Comparison of ENCODE assay signal across 8 mouse cellular contexts in genomic region chr19:47402976-47403375, GRCm38 (mm10).
DNase-seq lines count a peak whose midpoint lies in the region; ATAC-seq and TF ChIP-seq lines count a peak whose summit lies in the region.

No protein-coding gene starts in this region.

- H3K36me3 ChIP-seq in kidney, postnatal 0 days (ENCODE audit: insufficient read depth, low read length) = no peaks in the 10 kb centered on the region
- H3K36me3 ChIP-seq in intestine, embryonic 16.5 days (ENCODE audit: control insufficient read depth, insufficient read depth, low read length) = no peaks in the 10 kb centered on the region
- no peaks in the 10 kb centered on the region for H3K36me3 ChIP-seq in midbrain, postnatal 0 days (ENCODE audit: insufficient read depth, low read length)

- H3K27ac ChIP-seq in kidney, postnatal 0 days = peak overlapping the region; percentile 14; the same call in 1 of the 2 replicates
- peak overlapping the region; percentile 96 for H3K27ac ChIP-seq in intestine, embryonic 16.5 days (ENCODE audit: low read length)
- H3K27ac ChIP-seq in midbrain, postnatal 0 days (ENCODE audit: low read depth, low read length) = no peak overlapping the region

- H3K4me1 ChIP-seq in kidney, postnatal 0 days (replicated peaks; ENCODE audit: insufficient read depth, low read length) = peaks cover 23% of the 10 kb centered on the region
- H3K4me1 ChIP-seq in intestine, embryonic 16.5 days (ENCODE audit: control insufficient read depth, insufficient read depth, low read length) = peaks cover 56% of the 10 kb centered on the region
- H3K4me1 ChIP-seq in midbrain, postnatal 0 days (ENCODE audit: insufficient read depth, low read length) = no peaks in the 10 kb centered on the region

- no peak overlapping the region for H3K4me3 ChIP-seq in kidney, postnatal 0 days (replicated peaks; ENCODE audit: low read depth, low read length)
- H3K4me3 ChIP-seq in intestine, embryonic 16.5 days (ENCODE audit: low read length) = no peak overlapping the region
- H3K4me3 ChIP-seq in midbrain, postnatal 0 days (ENCODE audit: low read depth, low read length) = no peak overlapping the region

- no peak overlapping the region for H3K4me2 ChIP-seq in kidney, postnatal 0 days (ENCODE audit: low read length)
- peak overlapping the region; percentile 36 for H3K4me2 ChIP-seq in intestine, embryonic 16.5 days (ENCODE audit: low read depth, low read length)
- no peak overlapping the region for H3K4me2 ChIP-seq in midbrain, postnatal 0 days (ENCODE audit: low read depth, low read length, poor library complexity, severe bottlenecking)

- no peaks in the 10 kb centered on the region for H3K9me3 ChIP-seq in kidney, postnatal 0 days (replicated peaks; ENCODE audit: low read length)
- no peaks in the 10 kb centered on the region for H3K9me3 ChIP-seq in intestine, embryonic 16.5 days (ENCODE audit: control insufficient read depth, low read length)
- no peaks in the 10 kb centered on the region for H3K9me3 ChIP-seq in midbrain, postnatal 0 days (ENCODE audit: low read length)

- peak; percentile 78 for DNase-seq in kidney, postnatal 0 days (ENCODE audit: low spot score)
- no peak for DNase-seq in kidney, postnatal 14 days
- peak; percentile 49 for DNase-seq in fibroblast of lung, adult 2 months (ENCODE audit: low read depth)
- DNase-seq in cerebellum, adult 9-10 months = no peak
- no peak for DNase-seq in left cerebral cortex, adult 9 months (ENCODE audit: low spot score in 2 of 2)
- no peak for DNase-seq in midbrain, postnatal 0 days (ENCODE audit: low spot score)

- no peak overlapping the region for H3K9ac ChIP-seq in kidney, postnatal 0 days (ENCODE audit: low read depth, low read length)
- peak overlapping the region; percentile 44; the same call in 1 of the 2 replicates for H3K9ac ChIP-seq in intestine, embryonic 16.5 days (ENCODE audit: low read depth, low read length)
- H3K9ac ChIP-seq in midbrain, postnatal 0 days (replicated peaks; ENCODE audit: low read length, poor library complexity, severe bottlenecking) = no peak overlapping the region

- 20% methylated on average over 6 of the region's 6 CpGs for WGBS in kidney, postnatal 0 days
- 14% methylated on average over 6 of the region's 6 CpGs for WGBS in intestine, embryonic 16.5 days
- 43% methylated on average over 6 of the region's 6 CpGs for WGBS in midbrain, postnatal 0 days

- TF ChIP-seq CTCF in kidney, postnatal 0 days (IDR thresholded peaks at IDR 0.05; ENCODE audit: low read depth) = no peak
- no peak for TF ChIP-seq CTCF in midbrain, postnatal 0 days (IDR thresholded peaks at IDR 0.05)

- H3K27me3 ChIP-seq in kidney, postnatal 0 days (ENCODE audit: insufficient read depth, low read length) = no peaks in the 10 kb centered on the region
- H3K27me3 ChIP-seq in intestine, embryonic 16.5 days (replicated peaks; ENCODE audit: control insufficient read depth, insufficient read depth, low read length) = no peaks in the 10 kb centered on the region
- no peaks in the 10 kb centered on the region for H3K27me3 ChIP-seq in midbrain, postnatal 0 days (ENCODE audit: insufficient read depth, low read length)

- ATAC-seq in kidney, postnatal 0 days (replicated peaks; ENCODE audit: low FRiP score, low read depth) = no peak
- ATAC-seq in intestine, embryonic 16.5 days = peak; percentile 98
- peak; percentile 97 for ATAC-seq in megakaryocyte-erythroid progenitor cell, adult 5-6 weeks (replicated peaks; ENCODE audit: low FRiP score, low TSS enrichment, poor library complexity, severe bottlenecking)
- no peak for ATAC-seq in midbrain, postnatal 0 days (ENCODE audit: low FRiP score)

Comparison
In these comparisons a context has a peak if more than half of its experiments do, and no peak if none do; other contexts are left out.
1. DNase-seq: peak in kidney, postnatal 0 days (single experiment) and fibroblast of lung, adult 2 months (single experiment); none in kidney, postnatal 14 days (single experiment), cerebellum, adult 9-10 months (single experiment), left cerebral cortex, adult 9 months (0 of 2) and midbrain, postnatal 0 days (single experiment).
2. ATAC-seq: peak in intestine, embryonic 16.5 days (single experiment) and megakaryocyte-erythroid progenitor cell, adult 5-6 weeks (single experiment); none in kidney, postnatal 0 days (single experiment) and midbrain, postnatal 0 days (single experiment).